Mouse (Mus musculus) 416B (cell line): ENCODE results near the gene Npsr1.

ENCODE experiments used
- DNase-seq: peaks from one replicate; pipeline ENCODE4 v3.0.0; 2011; ENCODE audit warnings: low read depth

Npsr1 gene

GRCm38 (mm10) chr9:24247557-24247956 lies 149.8 kb downstream of the Npsr1 start:
- DNase-seq, result no peak

- no peak for DNase-seq
Measured at GRCm38 (mm10) chr9:24254236-24254635, 156.4 kb downstream of the Npsr1 start.

- no peak for DNase-seq
Measured at GRCm38 (mm10) chr9:24280498-24281287, 182.9 kb downstream of the Npsr1 start.

GRCm38 (mm10) chr9:24282617-24283016 lies 184.8 kb downstream of the Npsr1 start:
- no peak for DNase-seq

GRCm38 (mm10) chr9:24283071-24283470 lies 185.3 kb downstream of the Npsr1 start:
- no peak for DNase-seq

- DNase-seq, result no peak
Measured at GRCm38 (mm10) chr9:24283536-24283935, 185.7 kb downstream of the Npsr1 start.

- DNase-seq, result no peak
Measured at GRCm38 (mm10) chr9:24284239-24285084, 186.7 kb downstream of the Npsr1 start.

- DNase-seq, result no peak
Measured at GRCm38 (mm10) chr9:24285419-24285818, 187.6 kb downstream of the Npsr1 start.

GRCm38 (mm10) chr9:24291385-24291784 lies 193.6 kb downstream of the Npsr1 start:
- DNase-seq, result no peak

GRCm38 (mm10) chr9:24293252-24293959 lies 195.6 kb downstream of the Npsr1 start:
- no peak for DNase-seq

GRCm38 (mm10) chr9:24302906-24303305 lies 205.1 kb downstream of the Npsr1 start:
- DNase-seq, result no peak

GRCm38 (mm10) chr9:24306990-24307389 lies 209.2 kb downstream of the Npsr1 start:
- no peak for DNase-seq

GRCm38 (mm10) chr9:24307400-24307799 lies 209.6 kb downstream of the Npsr1 start:
- DNase-seq, result no peak

GRCm38 (mm10) chr9:24315835-24316234 lies 218.0 kb downstream of the Npsr1 start:
- DNase-seq, result no peak

- peak; percentile 18 for DNase-seq
Measured at GRCm38 (mm10) chr9:24331661-24332060, 233.9 kb downstream of the Npsr1 start.

- no peak for DNase-seq
Measured at GRCm38 (mm10) chr9:24341321-24341720, 243.5 kb downstream of the Npsr1 start.

- DNase-seq, result no peak
Measured at GRCm38 (mm10) chr9:24347011-24347410, 249.2 kb downstream of the Npsr1 start.

- peak; percentile 26 for DNase-seq
Measured at GRCm38 (mm10) chr9:24349510-24349909, 251.7 kb downstream of the Npsr1 start.

GRCm38 (mm10) chr9:24351402-24351801 lies 253.6 kb downstream of the Npsr1 start:
- no peak for DNase-seq
